Mouse (Mus musculus): ENCODE results near the gene 2700049A03Rik. TPM values are rescaled to one million over a fixed set of nuclear protein-coding genes. Genes with fewer than 3 reads are reported as not detected.
"Not testable (repeated sequence)": the region's sequence is repeated elsewhere in the genome, so short reads cannot be mapped to it uniquely, and the experiment has no call there.

2700049A03Rik gene
- 12.1 and 13.4 TPM in 2 replicates for polyA plus RNA-seq (2015; fragmentation: Nextera tagmentation; extraction: Ambion mirVana)

- peak within 1 kb of the TSS; percentile 82 for H3K27ac ChIP-seq
- H3K27me3 ChIP-seq (replicated peaks) = no peaks in the 10 kb centered on the region
- ATAC-seq (replicated peaks) = peak; percentile 95
- peak within 1 kb of the TSS; percentile 96 for H3K9ac ChIP-seq
- peaks cover 35% of the 10 kb centered on the region for H3K4me1 ChIP-seq
- 0% methylated on average over 52 of the region's 52 CpGs for WGBS
- peak within 1 kb of the TSS; percentile 99 for H3K4me3 ChIP-seq
- H3K9me3 ChIP-seq = no peaks in the 10 kb centered on the region
- peaks cover 18% of the 10 kb centered on the region for H3K36me3 ChIP-seq (replicated peaks)
- peak within 1 kb of the TSS; percentile 67 for H3K4me2 ChIP-seq
Observed at GRCm38 (mm10) chr12:71136130-71136973, at the start of gene 2700049A03Rik, which contains the start of gene Timm9. TSS of gene 2700049A03Rik (plus strand) at chr12:71136848. TSS of gene Timm9 (minus strand) at chr12:71136684.

- H3K4me1 ChIP-seq; H3K27ac ChIP-seq; H3K27me3 ChIP-seq (replicated peaks); H3K9me3 ChIP-seq; H3K4me3 ChIP-seq; H3K36me3 ChIP-seq (replicated peaks); ATAC-seq (replicated peaks); H3K9ac ChIP-seq; H3K4me2 ChIP-seq: not testable (repeated sequence)
- 92% methylated on average over 4 of the region's 4 CpGs for WGBS
Observed at GRCm38 (mm10) chr12:71104275-71104674, 32.4 kb upstream of the 2700049A03Rik start.

- no peak for ATAC-seq (replicated peaks)
Observed at GRCm38 (mm10) chr12:71107216-71107771, 29.4 kb upstream of the 2700049A03Rik start.

GRCm38 (mm10) chr12:71111331-71111730 is 25.3 kb upstream of the 2700049A03Rik start, which contains the start of gene Tomm20l:
TSS of gene Tomm20l (plus strand) at chr12:71111428.
- H3K9me3 ChIP-seq = no peaks in the 10 kb centered on the region
- H3K9ac ChIP-seq = no peak within 1 kb of the TSS
- H3K27me3 ChIP-seq (replicated peaks) = no peaks in the 10 kb centered on the region
- H3K4me3 ChIP-seq = peak within 1 kb of the TSS; percentile 12; the same call in 1 of the 2 replicates
- peak within 1 kb of the TSS; percentile 40 for H3K4me2 ChIP-seq
- peaks cover 9% of the 10 kb centered on the region for H3K4me1 ChIP-seq
- H3K27ac ChIP-seq = no peak within 1 kb of the TSS
- 6% methylated on average over 33 of the region's 33 CpGs for whole genome bisulfite sequencing
- no peaks in the 10 kb centered on the region for H3K36me3 ChIP-seq (replicated peaks)
- no peak for ATAC-seq (replicated peaks)

More at GRCm38 (mm10) chr12:71107216-71107771, 29.4 kb upstream of the 2700049A03Rik start:
- Histone ChIP-seq H3K27me3 (replicated peaks) (no peaks in the 10 kb centered on the region), H3K9ac (no peak overlapping the region), H3K4me3 (no peak overlapping the region), H3K4me1 (no peaks in the 10 kb centered on the region), H3K27ac (no peak overlapping the region), H3K36me3 (replicated peaks) (no peaks in the 10 kb centered on the region), H3K9me3 (no peaks in the 10 kb centered on the region), H3K4me2 (no peak overlapping the region)
- WGBS = 89% methylated on average over 6 of the region's 6 CpGs

- no peak overlapping the region for H3K9ac ChIP-seq
- H3K27me3 ChIP-seq (replicated peaks) = no peaks in the 10 kb centered on the region
- no peak overlapping the region for H3K27ac ChIP-seq
- peaks cover 9% of the 10 kb centered on the region for H3K4me1 ChIP-seq
- H3K4me3 ChIP-seq = no peak overlapping the region
- H3K4me2 ChIP-seq = no peak overlapping the region
- WGBS = 90% methylated on average over 10 of the region's 10 CpGs
- H3K36me3 ChIP-seq (replicated peaks) = no peaks in the 10 kb centered on the region
- no peaks in the 10 kb centered on the region for H3K9me3 ChIP-seq
- no peak for ATAC-seq (replicated peaks)
Observed at GRCm38 (mm10) chr12:71113074-71113473, 23.6 kb upstream of the 2700049A03Rik start.

GRCm38 (mm10) chr12:71113675-71114288 is 22.9 kb upstream of the 2700049A03Rik start:
- peaks cover 9% of the 10 kb centered on the region for H3K4me1 ChIP-seq
- WGBS = 26% methylated on average over 12 of the region's 12 CpGs
- H3K9me3 ChIP-seq = no peaks in the 10 kb centered on the region
- peak overlapping the region; percentile 37 for H3K4me2 ChIP-seq
- H3K36me3 ChIP-seq (replicated peaks) = no peaks in the 10 kb centered on the region
- H3K4me3 ChIP-seq = no peak overlapping the region
- H3K27me3 ChIP-seq (replicated peaks) = no peaks in the 10 kb centered on the region
- no peak overlapping the region for H3K9ac ChIP-seq
- no peak overlapping the region for H3K27ac ChIP-seq
- ATAC-seq (replicated peaks) = peak; percentile 78

- no peaks in the 10 kb centered on the region for H3K36me3 ChIP-seq (replicated peaks)
- ATAC-seq (replicated peaks) = no peak
- no peak overlapping the region for H3K27ac ChIP-seq
- no peak overlapping the region for H3K4me2 ChIP-seq
- 83% methylated on average over 5 of the region's 5 CpGs for WGBS
- peaks cover 9% of the 10 kb centered on the region for H3K4me1 ChIP-seq
- H3K9me3 ChIP-seq = no peaks in the 10 kb centered on the region
- H3K9ac ChIP-seq = no peak overlapping the region
- no peaks in the 10 kb centered on the region for H3K27me3 ChIP-seq (replicated peaks)
- no peak overlapping the region for H3K4me3 ChIP-seq
Observed at GRCm38 (mm10) chr12:71116411-71116810, 20.2 kb upstream of the 2700049A03Rik start.

GRCm38 (mm10) chr12:71122731-71123130 is 13.9 kb upstream of the 2700049A03Rik start:
- H3K27ac ChIP-seq = no peak overlapping the region
- no peaks in the 10 kb centered on the region for H3K27me3 ChIP-seq (replicated peaks)
- H3K36me3 ChIP-seq (replicated peaks) = peaks cover 25% of the 10 kb centered on the region
- ATAC-seq (replicated peaks) = no peak
- no peaks in the 10 kb centered on the region for H3K4me1 ChIP-seq
- WGBS = 93% methylated on average over 10 of the region's 10 CpGs
- no peak overlapping the region for H3K9ac ChIP-seq
- no peak overlapping the region for H3K4me3 ChIP-seq
- H3K9me3 ChIP-seq = no peaks in the 10 kb centered on the region
- H3K4me2 ChIP-seq = no peak overlapping the region

- H3K4me2 ChIP-seq = no peak overlapping the region
- no peak overlapping the region for H3K9ac ChIP-seq
- H3K4me1 ChIP-seq = no peaks in the 10 kb centered on the region
- no peaks in the 10 kb centered on the region for H3K27me3 ChIP-seq (replicated peaks)
- WGBS = 89% methylated on average over 9 of the region's 9 CpGs
- H3K9me3 ChIP-seq = no peaks in the 10 kb centered on the region
- no peak overlapping the region for H3K4me3 ChIP-seq
- peaks cover 25% of the 10 kb centered on the region for H3K36me3 ChIP-seq (replicated peaks)
- H3K27ac ChIP-seq = no peak overlapping the region
- no peak for ATAC-seq (replicated peaks)
Observed at GRCm38 (mm10) chr12:71123286-71123685, 13.4 kb upstream of the 2700049A03Rik start.

GRCm38 (mm10) chr12:71135581-71135980 is 1.1 kb upstream of the 2700049A03Rik start:
- Histone ChIP-seq H3K9me3 (no peaks in the 10 kb centered on the region), H3K4me2 (peak overlapping the region; percentile 67), H3K4me1 (peaks cover 35% of the 10 kb centered on the region), H3K9ac (no peak overlapping the region; the same call in 1 of the 2 replicates), H3K4me3 (peak overlapping the region; percentile 99), H3K27ac (no peak overlapping the region), H3K27me3 (replicated peaks) (no peaks in the 10 kb centered on the region), H3K36me3 (replicated peaks) (0 out of 2 replicates have a peak, but pooled peaks cover 15% of the 10 kb centered on the region)
- ATAC-seq (replicated peaks) = no peak
- 38% methylated on average over 5 of the region's 5 CpGs for WGBS

GRCm38 (mm10) chr12:71136974-71137491 is 385 bp downstream of the 2700049A03Rik start:
- peak overlapping the region; percentile 67 for H3K4me2 ChIP-seq
- ATAC-seq (replicated peaks) = peak; percentile 82
- WGBS = under 1% methylated on average over 30 of the region's 30 CpGs
- H3K9ac ChIP-seq = peak overlapping the region; percentile 96
- peak overlapping the region; percentile 99 for H3K4me3 ChIP-seq
- H3K36me3 ChIP-seq (replicated peaks) = peaks cover 21% of the 10 kb centered on the region
- no peaks in the 10 kb centered on the region for H3K9me3 ChIP-seq
- peak overlapping the region; percentile 82 for H3K27ac ChIP-seq
- H3K4me1 ChIP-seq = peaks cover 35% of the 10 kb centered on the region
- H3K27me3 ChIP-seq (replicated peaks) = no peaks in the 10 kb centered on the region

GRCm38 (mm10) chr12:71137686-71138085 is 1.0 kb downstream of the 2700049A03Rik start:
- 8% methylated on average over 11 of the region's 11 CpGs for WGBS
- ATAC-seq (replicated peaks) = no peak

More at GRCm38 (mm10) chr12:71137686-71138085, 1.0 kb downstream of the 2700049A03Rik start:
- Histone ChIP-seq H3K27ac (no peak overlapping the region), H3K4me3 (peak overlapping the region; percentile 99), H3K4me2 (peak overlapping the region; percentile 67), H3K9me3 (no peaks in the 10 kb centered on the region), H3K36me3 (replicated peaks) (peaks cover 21% of the 10 kb centered on the region), H3K9ac (peak overlapping the region; percentile 53; the same call in 1 of the 2 replicates), H3K27me3 (replicated peaks) (no peaks in the 10 kb centered on the region), H3K4me1 (peaks cover 35% of the 10 kb centered on the region)
